Mouse (Mus musculus) erythroblast, embryonic 14.5 days (primary cell): Measurements from ENCODE around the gene Tgfbr3.

Experiments used
- GATA1 ChIP-seq: IDR thresholded peaks from 2 replicates; pipeline ENCODE4 v1.6.1; 2012; ENCODE audit warnings: low read length, inconsistent platforms, mixed read lengths
- TAL1 ChIP-seq: IDR thresholded peaks from 3 replicates; pipeline ENCODE4 v1.6.1; 2012; ENCODE audit warnings: low read length, inconsistent platforms, mixed read lengths

DNA sequence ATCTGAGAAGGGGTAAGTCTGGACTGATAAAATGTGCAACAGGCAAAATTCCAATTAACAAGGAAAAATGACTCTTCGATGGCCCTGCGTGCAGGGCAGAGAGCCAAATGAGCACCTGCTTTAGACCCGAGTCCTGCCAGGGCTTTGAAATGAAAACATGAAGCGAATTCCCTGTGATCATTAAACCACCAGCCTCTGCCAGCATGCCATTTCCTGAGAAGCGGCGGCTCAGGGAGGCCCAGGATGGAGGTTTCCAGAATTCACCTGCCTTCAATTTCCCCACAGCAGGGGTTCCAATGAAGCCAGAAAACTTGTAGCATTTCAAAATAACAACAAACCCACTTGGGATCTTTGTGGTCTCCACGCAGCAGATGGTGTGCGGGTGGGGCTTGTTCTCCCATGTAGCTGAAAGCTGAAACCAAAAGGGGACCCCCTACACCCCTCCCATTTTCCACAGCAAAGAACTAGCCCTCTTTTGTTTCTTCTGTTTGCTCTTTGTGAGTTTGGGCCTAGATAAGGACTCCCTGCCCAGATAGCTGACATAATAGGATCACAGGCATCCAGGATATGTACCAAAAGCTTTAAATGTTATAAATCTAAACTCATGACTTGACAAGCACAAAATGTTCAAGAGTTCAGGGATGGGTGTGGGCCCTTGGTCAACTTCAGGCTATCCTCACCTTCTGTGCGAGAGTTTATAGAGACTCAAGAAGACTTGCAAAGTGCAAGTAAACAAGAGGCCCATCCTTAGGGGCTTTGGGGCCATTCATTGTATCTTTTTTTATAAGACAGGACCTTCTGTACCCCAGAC, 7.3 kb upstream of the Tgfbr3 start:
- TF ChIP-seq GATA1 = no peak
- no peak for TF ChIP-seq TAL1
